Mouse (Mus musculus) bone marrow macrophage, adult 2 months (primary cell): ENCODE results near the gene Gm28051. TPM values are rescaled to one million over a fixed set of nuclear protein-coding genes. Genes with fewer than 3 reads are reported as not detected.

Experiments used
- H3K27ac ChIP-seq: 2 replicates; pipeline ENCODE4 v1.5.1; 2012; ENCODE audit warnings: low read depth, low read length; ENCODE audit not compliant: insufficient read depth
- H3K4me1 ChIP-seq: 2 replicates; pipeline ENCODE4 v1.6.1; 2012; ENCODE audit warnings: low read length; ENCODE audit not compliant: control insufficient read depth, insufficient read depth
- H3K4me3 ChIP-seq: 2 replicates; pipeline ENCODE4 v1.5.1; 2012; ENCODE audit warnings: mild to moderate bottlenecking, low read length, moderate library complexity; ENCODE audit not compliant: insufficient read depth
- CTCF ChIP-seq: IDR thresholded peaks from 2 replicates; pipeline ENCODE4 v1.5.1; 2012; ENCODE audit warnings: low read depth, mild to moderate bottlenecking, low read length, moderate library complexity
- POLR2A ChIP-seq: IDR thresholded peaks from 2 replicates; pipeline ENCODE4 v1.6.1; 2012; ENCODE audit warnings: mild to moderate bottlenecking, low read depth, low read length, borderline replicate concordance
- polyA plus RNA-seq: library from polyadenylated mRNA; stranded (reverse); fragments of >200 nt; gene quantifications from 2 replicates; pipeline ENCODE4 v1.2.4, GENCODE M21; 2012; ENCODE audit not compliant: missing spikeins, insufficient read depth, insufficient read length

The Gm28051 gene
- polyA plus RNA-seq, 1 experiment, result not detected

- Histone ChIP-seq H3K4me1 (peaks cover 13% of the 10 kb centered on the region), H3K4me3 (no peak overlapping the region), H3K27ac (no peak overlapping the region)
- TF ChIP-seq CTCF, result peak; percentile 9; the same call in 1 of the 2 replicates
- no peak for TF ChIP-seq POLR2A
These were observed 76.0 kb downstream of the Gm28051 start for GRCm38 (mm10) chr12:102681590-102681989.

DNA sequence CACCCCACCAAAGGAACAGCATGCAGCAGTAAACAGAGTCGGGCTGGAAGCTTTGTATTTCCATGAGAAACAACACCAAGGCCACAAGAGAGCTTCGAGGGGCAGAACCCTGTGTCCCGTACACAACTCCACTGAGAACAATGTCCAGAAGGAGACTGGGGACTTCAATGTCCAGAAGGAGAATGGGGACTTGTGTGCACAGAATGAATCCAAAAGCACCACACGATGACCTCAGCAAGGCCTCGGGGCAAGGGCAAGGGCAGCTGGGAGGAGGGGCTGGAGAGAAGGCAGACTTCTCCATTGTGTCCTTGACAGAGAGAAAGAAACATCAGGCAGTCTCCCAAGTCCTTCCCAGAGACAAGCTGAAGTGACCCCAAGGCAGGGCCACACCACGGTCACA, 78.7 kb downstream of the Gm28051 start:
- Histone ChIP-seq H3K27ac (no peak overlapping the region), H3K4me1 (peaks cover 13% of the 10 kb centered on the region), H3K4me3 (no peak overlapping the region)
- TF ChIP-seq POLR2A (no peak), CTCF (no peak)

DNA sequence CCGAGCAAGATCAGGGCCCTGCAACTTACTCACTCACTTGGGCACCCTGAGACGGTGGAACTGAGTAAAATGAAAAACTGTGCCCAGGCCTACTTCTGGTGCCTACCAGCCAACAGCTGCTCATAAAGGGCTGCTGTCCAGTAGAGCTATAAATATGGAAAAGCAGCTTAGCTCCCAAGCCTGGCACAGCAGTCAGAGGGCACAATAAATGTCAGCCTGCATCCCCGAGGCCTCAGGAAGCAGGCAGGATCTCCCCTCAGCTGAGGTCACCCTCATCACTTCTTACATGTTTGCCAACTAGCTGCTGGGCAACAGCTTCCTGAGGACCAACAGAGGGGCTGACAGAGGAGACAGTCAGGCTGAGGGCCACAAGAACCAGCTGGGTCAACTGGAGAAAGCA, 80.5 kb downstream of the Gm28051 start:
- H3K4me1 ChIP-seq, result peaks cover 13% of the 10 kb centered on the region
- H3K4me3 ChIP-seq, result no peak overlapping the region
- no peak for TF ChIP-seq POLR2A
- TF ChIP-seq CTCF, result no peak
- no peak overlapping the region for H3K27ac ChIP-seq

- no peak overlapping the region for H3K27ac ChIP-seq
- H3K4me1 ChIP-seq, result peaks cover 11% of the 10 kb centered on the region
- no peak overlapping the region for H3K4me3 ChIP-seq
- TF ChIP-seq CTCF (no peak), POLR2A (no peak)
These were observed 83.0 kb downstream of the Gm28051 start for GRCm38 (mm10) chr12:102674556-102674955.

DNA sequence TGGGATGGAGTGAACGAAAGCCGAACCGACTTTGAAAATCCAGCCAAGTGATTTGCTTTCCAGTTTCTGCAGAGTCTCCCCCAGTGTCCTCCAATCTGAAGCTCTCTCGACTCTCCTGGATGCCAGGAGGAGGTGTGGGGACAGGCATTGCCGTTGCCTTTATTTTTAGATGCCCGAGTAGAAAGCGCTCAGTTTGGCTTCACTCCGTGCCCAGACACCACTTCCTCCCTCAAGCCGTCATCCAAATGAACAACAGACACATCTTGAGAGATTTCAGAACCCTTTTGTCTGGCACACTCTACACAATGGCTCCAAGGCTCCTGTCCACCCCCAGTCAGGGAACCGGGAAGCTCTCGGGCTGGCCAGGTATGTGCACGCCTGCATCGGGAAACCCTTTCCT, 83.4 kb downstream of the Gm28051 start:
- Histone ChIP-seq H3K27ac (no peak overlapping the region), H3K4me1 (peaks cover 7% of the 10 kb centered on the region), H3K4me3 (no peak overlapping the region)
- TF ChIP-seq CTCF (no peak), POLR2A (no peak)

GRCm38 (mm10) chr12:102672857-102673839, 84.4 kb downstream of the Gm28051 start:
- no peaks in the 10 kb centered on the region for H3K4me1 ChIP-seq
- no peak for TF ChIP-seq POLR2A
- TF ChIP-seq CTCF, result no peak
- H3K27ac ChIP-seq, result no peak overlapping the region
- H3K4me3 ChIP-seq, result no peak overlapping the region

DNA sequence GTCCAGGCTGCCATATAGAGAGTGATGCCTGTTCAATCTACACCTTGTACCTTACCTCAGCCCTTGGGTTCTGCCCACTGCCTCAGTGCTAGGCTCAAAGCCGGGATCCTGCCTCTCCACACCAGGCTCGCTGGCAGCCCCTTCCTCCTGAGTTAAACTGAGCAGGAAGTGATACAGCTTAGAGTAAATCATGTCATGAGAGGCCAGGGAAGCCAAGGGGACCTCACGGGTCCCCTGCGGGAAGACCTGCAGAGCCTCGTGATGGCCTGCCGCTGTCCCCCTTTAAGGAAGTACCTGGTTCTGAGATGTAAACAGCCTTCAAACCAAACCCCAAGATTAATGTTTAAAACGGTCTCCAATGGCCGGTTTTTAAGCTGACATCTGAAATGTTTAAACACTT, 85.4 kb downstream of the Gm28051 start:
- no peaks in the 10 kb centered on the region for H3K4me1 ChIP-seq
- TF ChIP-seq CTCF, result no peak
- H3K27ac ChIP-seq, result no peak overlapping the region
- H3K4me3 ChIP-seq, result no peak overlapping the region

- no peak overlapping the region for H3K27ac ChIP-seq
- no peak overlapping the region for H3K4me3 ChIP-seq
- no peaks in the 10 kb centered on the region for H3K4me1 ChIP-seq
- no peak for TF ChIP-seq CTCF
- no peak for TF ChIP-seq POLR2A
These were observed 86.7 kb downstream of the Gm28051 start for GRCm38 (mm10) chr12:102670848-102671247.

Other genes starting within 250 kb of the Gm28051 start
- gene Chga, start 202.8 kb downstream of the Gm28051 start, polyA plus RNA-seq, result not detected in 2 replicates
- gene Itpk1, start 52.8 kb downstream of the Gm28051 start, polyA plus RNA-seq, result 23.5 and 28.0 TPM in 2 replicates
- 1.3 TPM in 1 of 2 replicates, not detected in the other for gene Moap1, start 14.1 kb downstream of the Gm28051 start, polyA plus RNA-seq
- gene Tmem251, start 14.0 kb downstream of the Gm28051 start, polyA plus RNA-seq, result 8.0 and 8.1 TPM in 2 replicates
- gene Gon7, start within 50 bp of the Gm28051 start, polyA plus RNA-seq, result 9.9 and 14.3 TPM in 2 replicates
- 16.1 and 17.9 TPM in 2 replicates for gene Ubr7, start 202 bp upstream of the Gm28051 start, polyA plus RNA-seq
- gene Gm20604, start 907 bp upstream of the Gm28051 start, polyA plus RNA-seq, result 5.0 and 7.7 TPM in 2 replicates
- gene Btbd7, start 120.7 kb upstream of the Gm28051 start, polyA plus RNA-seq, result 12.4 and 14.9 TPM in 2 replicates
- not detected in 2 replicates for gene Cox8c, start 141.6 kb upstream of the Gm28051 start, polyA plus RNA-seq
- 0.16 TPM in 1 of 2 replicates, not detected in the other for gene Unc79, start 191.1 kb upstream of the Gm28051 start, polyA plus RNA-seq